Mouse (Mus musculus) heart, embryonic 14.5 days (tissue): ENCODE measurements at regions not wholly inside any gene's neighbourhood (a gene's known extent, or its start where the extent isn't known, plus 50 kb on each side); places are given as distances from the start of the nearest gene placed in this dataset.

ENCODE experiments used
- ATAC-seq: fragments of 200-750 bp; cut with Nextera tagmentation; 2 replicates; pipeline ENCODE4 v1.8.0; 2017; ENCODE audit warnings: low read depth, moderate TSS enrichment; ENCODE audit not compliant: insufficient number of reproducible peaks, insufficient read depth, low FRiP score
- H3K27ac ChIP-seq, 2 experiments: fragments of 200-500 bp in 1 of 2; fragments of 300-500 bp in 1 of 2; sonication (generic) in 1 of 2; replicated peaks in 1 of 2; 2 replicates each; pipeline ENCODE4 v1.5.1; 2012 to 2014; ENCODE audit warnings: low read depth in 2 of 2, low read length in 2 of 2, control low read depth in 1 of 2, mild to moderate bottlenecking in 1 of 2, mixed read lengths in 1 of 2; ENCODE audit not compliant: control insufficient read depth in 1 of 2, insufficient read depth in 1 of 2
- H3K27me3 ChIP-seq: fragments of 300-500 bp; sonication (generic); 2 replicates; pipeline ENCODE4 v1.6.1; 2014; ENCODE audit warnings: mild to moderate bottlenecking, low read length, control low read depth; ENCODE audit not compliant: control insufficient read depth, insufficient read depth
- H3K36me3 ChIP-seq: fragments of 300-500 bp; sonication (generic); 2 replicates; pipeline ENCODE4 v1.6.1; 2014; ENCODE audit warnings: mild to moderate bottlenecking, control low read depth, low read length, mixed read lengths; ENCODE audit not compliant: control insufficient read depth, insufficient read depth
- H3K4me1 ChIP-seq, 2 experiments: fragments of 200-500 bp in 1 of 2; fragments of 300-500 bp in 1 of 2; sonication (generic) in 1 of 2; 2 replicates each; pipeline ENCODE4 v1.6.1; 2012 to 2014; ENCODE audit warnings: low read length in 2 of 2, control low read depth in 1 of 2, mixed read lengths in 1 of 2; ENCODE audit not compliant: control insufficient read depth in 2 of 2, insufficient read depth in 2 of 2
- H3K4me2 ChIP-seq: fragments of 300-500 bp; sonication (generic); 2 replicates; pipeline ENCODE4 v1.6.1; 2014; ENCODE audit warnings: mild to moderate bottlenecking, low read length
- H3K4me3 ChIP-seq, 2 experiments: fragments of 200-500 bp in 1 of 2; fragments of 300-500 bp in 1 of 2; sonication (generic) in 1 of 2; 2 replicates each; pipeline ENCODE4 v1.5.1; 2012 to 2014; ENCODE audit warnings: low read length in 2 of 2, mild to moderate bottlenecking in 2 of 2, control low read depth in 1 of 2, low read depth in 1 of 2, moderate library complexity in 1 of 2; ENCODE audit not compliant: control insufficient read depth in 1 of 2, insufficient read depth in 1 of 2
- H3K9ac ChIP-seq: fragments of 300-500 bp; sonication (generic); 2 replicates; pipeline ENCODE4 v1.6.1; 2014; ENCODE audit warnings: mild to moderate bottlenecking, low read length
- H3K9me3 ChIP-seq: fragments of 300-500 bp; sonication (generic); 2 replicates; pipeline ENCODE4 v1.6.1; 2016; ENCODE audit warnings: low read length, control low read depth; ENCODE audit not compliant: control insufficient read depth
- WGBS: fragments of 180-500 bp; shearing (Covaris S2); extraction: QIAGEN DNeasy Blood & Tissue Kit; methylation state at CpG from one replicate; pipeline ENCODE4 v1.1.7; 2014; 5-methylcytosine and 5-hydroxymethylcytosine counted together

DNA sequence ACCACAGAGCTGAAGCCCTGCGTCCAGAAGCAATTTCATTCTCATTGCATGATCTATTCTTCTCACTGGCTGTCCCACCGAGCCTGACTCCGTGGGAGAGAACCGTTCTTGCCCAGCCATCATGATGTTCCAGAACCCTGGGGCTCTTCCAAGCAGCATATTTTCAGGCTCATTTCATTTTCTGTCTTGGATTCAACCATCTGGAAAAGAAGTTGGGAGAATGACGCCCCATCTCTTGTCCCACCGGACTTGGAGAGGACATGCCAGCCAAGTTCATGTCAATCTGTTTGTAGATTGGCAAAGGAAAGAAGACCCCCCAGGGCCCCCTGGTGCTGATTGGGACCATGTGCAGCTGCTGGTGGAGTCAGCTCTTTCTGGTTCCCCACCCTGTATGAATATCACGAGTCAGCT, 1400.5 kb upstream of the Lrrc6 start:
- Histone ChIP-seq H3K27me3 (no peaks in the 10 kb centered on the region), H3K9ac (no peak overlapping the region), H3K9me3 (no peaks in the 10 kb centered on the region), H3K36me3 (no peaks in the 10 kb centered on the region), H3K4me3 (no peak overlapping the region), H3K27ac (no peak overlapping the region), H3K4me2 (no peak overlapping the region), H3K4me1 (no peaks in the 10 kb centered on the region)
- WGBS, result 84% methylated on average over 7 of the region's 7 CpGs
- ATAC-seq, result no peak

DNA sequence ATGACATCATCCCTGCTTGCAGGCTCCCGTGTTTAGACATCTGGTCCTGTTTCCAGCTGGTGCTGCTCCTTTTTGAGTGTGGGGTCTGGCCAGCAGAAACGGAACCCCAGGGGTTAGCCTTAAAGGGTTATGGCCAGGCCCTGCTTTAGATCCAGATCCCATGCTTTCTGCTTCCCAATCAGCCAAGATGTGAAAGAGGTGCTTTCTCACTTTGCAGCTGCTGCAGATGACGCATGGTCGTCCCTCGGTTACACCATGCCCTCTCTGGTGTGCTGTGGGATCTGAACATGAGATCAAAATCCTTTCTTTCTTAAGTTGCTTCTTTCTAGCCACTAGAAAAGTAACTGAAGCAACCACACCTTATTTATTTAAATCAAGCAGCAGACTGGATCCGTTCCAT, 1399.1 kb upstream of the Lrrc6 start:
- Histone ChIP-seq H3K9me3 (no peaks in the 10 kb centered on the region), H3K36me3 (no peaks in the 10 kb centered on the region), H3K4me3 (no peak overlapping the region), H3K9ac (no peak overlapping the region), H3K27ac (no peak overlapping the region), H3K27me3 (no peaks in the 10 kb centered on the region), H3K4me1 (no peaks in the 10 kb centered on the region), H3K4me2 (no peak overlapping the region)
- ATAC-seq, result no peak
- WGBS, result 76% methylated on average over 6 of the region's 6 CpGs

DNA sequence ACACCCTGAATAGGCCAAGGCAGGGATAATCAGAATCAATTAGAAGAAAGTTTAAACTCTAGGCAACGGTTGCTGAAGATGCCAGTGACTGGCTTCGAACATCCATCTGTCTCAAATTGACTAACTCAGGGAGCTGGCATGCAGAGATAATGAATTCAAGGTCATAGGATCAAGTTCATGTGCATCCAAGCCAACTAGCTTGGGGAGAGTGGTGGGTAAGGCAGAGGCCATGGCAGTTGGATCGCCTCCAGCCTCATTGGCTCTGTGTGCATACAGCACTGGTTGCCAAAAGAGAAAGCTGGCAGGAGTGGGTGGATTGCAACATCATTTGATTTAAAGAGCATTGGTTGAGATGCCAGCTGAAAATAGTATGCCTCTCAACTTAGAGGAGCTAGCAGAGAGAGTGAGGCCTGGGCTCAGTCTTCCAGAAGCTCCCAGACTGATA, 1398.3 kb upstream of the Lrrc6 start:
- WGBS, result 81% methylated on average over 3 of the region's 3 CpGs
- Histone ChIP-seq H3K36me3 (no peaks in the 10 kb centered on the region), H3K27ac (no peak overlapping the region), H3K4me2 (no peak overlapping the region), H3K9ac (no peak overlapping the region), H3K4me1 (no peaks in the 10 kb centered on the region), H3K27me3 (no peaks in the 10 kb centered on the region), H3K9me3 (no peaks in the 10 kb centered on the region), H3K4me3 (no peak overlapping the region)
- ATAC-seq, result no peak

DNA sequence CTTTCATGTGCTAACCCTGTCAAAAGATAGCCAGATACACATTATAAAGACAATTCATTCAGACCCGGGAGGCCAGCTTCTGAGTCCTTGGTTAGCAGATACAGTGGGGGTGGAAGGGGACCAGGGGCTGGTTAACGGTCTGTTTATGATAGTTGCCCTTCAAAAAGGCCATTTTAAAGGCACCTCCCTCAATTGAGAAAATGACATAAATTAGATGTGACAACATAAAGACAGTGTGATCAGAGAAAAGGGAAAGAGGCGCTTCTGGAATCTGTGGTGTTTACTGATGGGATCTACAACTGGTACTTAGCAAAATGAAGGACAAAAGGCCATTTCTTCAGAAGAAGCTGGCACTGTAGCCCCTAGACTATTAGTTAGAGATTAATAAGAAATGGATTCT, 1391.4 kb upstream of the Lrrc6 start:
- no peaks in the 10 kb centered on the region for H3K27me3 ChIP-seq
- no peak for ATAC-seq

DNA sequence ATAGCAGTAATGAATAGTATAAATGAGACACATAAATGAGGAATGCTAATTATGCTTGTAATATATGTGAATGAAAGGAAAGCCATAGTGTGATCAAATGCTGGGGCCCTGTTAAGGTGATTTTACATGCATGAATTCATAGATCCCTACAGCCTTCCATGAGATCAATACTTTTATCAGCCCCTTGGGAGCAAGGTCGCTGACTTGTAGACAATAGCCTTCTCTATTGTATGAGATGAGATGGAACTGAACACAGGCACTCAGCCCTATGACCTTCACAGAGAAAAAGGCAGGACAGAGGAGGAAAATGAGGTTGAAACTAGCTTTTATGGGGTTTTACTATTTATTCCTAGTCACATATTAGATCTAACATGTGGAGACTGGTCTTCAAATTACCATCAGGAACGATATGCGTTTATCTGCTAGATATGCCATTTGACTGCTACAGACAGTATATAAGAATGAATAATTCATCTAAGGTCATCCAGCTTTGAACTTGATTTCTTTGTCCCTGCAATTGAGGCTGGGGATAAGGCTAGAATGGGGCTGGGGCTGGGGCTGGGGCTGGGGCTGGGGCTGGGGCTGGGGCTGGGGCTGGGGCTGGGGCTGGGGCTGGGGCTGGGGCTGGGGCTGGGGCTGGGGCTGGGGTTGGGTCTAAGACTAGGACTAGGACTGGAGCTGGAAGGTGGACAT, 1390.0 kb upstream of the Lrrc6 start:
- Histone ChIP-seq H3K4me3 (no peak overlapping the region), H3K9me3 (no peaks in the 10 kb centered on the region), H3K27me3 (no peaks in the 10 kb centered on the region), H3K36me3 (no peaks in the 10 kb centered on the region), H3K27ac (no peak overlapping the region), H3K9ac (no peak overlapping the region), H3K4me1 (no peaks in the 10 kb centered on the region), H3K4me2 (no peak overlapping the region)
- ATAC-seq, result no peak
- WGBS, result 74% methylated on average over 3 of the region's 3 CpGs

More for the DNA sequence above, 1391.4 kb upstream of the Lrrc6 start:
- H3K27ac ChIP-seq, result no peak overlapping the region
- no peaks in the 10 kb centered on the region for H3K9me3 ChIP-seq
- H3K4me2 ChIP-seq, result no peak overlapping the region
- no peak overlapping the region for H3K9ac ChIP-seq
- H3K4me3 ChIP-seq, result no peak overlapping the region
- H3K36me3 ChIP-seq, result no peaks in the 10 kb centered on the region
- WGBS, result 74% methylated on average over 3 of the region's 3 CpGs
- H3K4me1 ChIP-seq, result no peaks in the 10 kb centered on the region

DNA sequence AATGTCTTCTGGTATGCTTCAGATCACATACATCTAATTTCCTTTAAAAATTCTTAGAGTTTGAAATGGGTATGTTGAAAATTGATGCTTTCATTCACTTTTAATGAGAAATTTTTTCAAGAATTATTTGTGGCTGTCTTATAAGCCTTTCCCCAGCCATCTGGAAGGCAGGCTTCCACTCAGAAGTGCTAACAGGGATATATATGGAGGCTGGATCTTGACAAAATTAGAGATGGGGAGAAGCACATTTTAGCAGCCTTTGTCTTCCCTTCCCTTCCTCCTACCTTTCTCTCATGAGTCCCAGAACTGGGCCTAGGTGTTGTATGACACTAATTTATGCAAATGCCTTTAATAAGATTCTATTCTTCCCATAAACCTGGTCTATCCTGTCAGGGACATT, 1387.8 kb upstream of the Lrrc6 start:
- Histone ChIP-seq H3K4me1 (no peaks in the 10 kb centered on the region), H3K4me2 (no peak overlapping the region), H3K36me3 (no peaks in the 10 kb centered on the region), H3K27me3 (no peaks in the 10 kb centered on the region), H3K27ac (no peak overlapping the region), H3K9me3 (no peaks in the 10 kb centered on the region), H3K9ac (no peak overlapping the region), H3K4me3 (no peak overlapping the region)
- ATAC-seq, result no peak

DNA sequence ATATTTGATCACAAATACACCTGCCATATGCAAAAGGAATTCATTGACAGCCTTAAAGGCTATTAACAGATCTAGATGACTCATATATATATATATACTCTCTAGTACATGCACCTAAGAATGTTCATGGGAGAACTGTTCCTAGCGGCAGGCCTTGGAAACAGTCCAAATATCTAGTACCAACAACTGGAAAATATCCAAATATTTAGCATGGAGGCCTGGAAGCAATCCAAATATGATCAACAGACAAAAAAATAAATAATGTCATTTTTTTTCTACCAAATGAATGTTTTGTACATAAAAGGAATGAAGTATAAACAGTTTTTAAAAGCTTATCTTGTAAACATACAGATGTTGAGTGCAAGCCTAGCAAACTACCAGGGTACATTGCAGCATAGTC, 1354.6 kb upstream of the Lrrc6 start:
- Histone ChIP-seq H3K9me3 (no peaks in the 10 kb centered on the region), H3K36me3 (no peaks in the 10 kb centered on the region), H3K9ac (no peak overlapping the region), H3K4me3 (no peak overlapping the region), H3K27me3 (no peaks in the 10 kb centered on the region), H3K27ac (no peak overlapping the region), H3K4me2 (no peak overlapping the region), H3K4me1 (no peaks in the 10 kb centered on the region)
- 18% methylated on average over 1 of the region's 1 CpGs for WGBS
- no peak for ATAC-seq

DNA sequence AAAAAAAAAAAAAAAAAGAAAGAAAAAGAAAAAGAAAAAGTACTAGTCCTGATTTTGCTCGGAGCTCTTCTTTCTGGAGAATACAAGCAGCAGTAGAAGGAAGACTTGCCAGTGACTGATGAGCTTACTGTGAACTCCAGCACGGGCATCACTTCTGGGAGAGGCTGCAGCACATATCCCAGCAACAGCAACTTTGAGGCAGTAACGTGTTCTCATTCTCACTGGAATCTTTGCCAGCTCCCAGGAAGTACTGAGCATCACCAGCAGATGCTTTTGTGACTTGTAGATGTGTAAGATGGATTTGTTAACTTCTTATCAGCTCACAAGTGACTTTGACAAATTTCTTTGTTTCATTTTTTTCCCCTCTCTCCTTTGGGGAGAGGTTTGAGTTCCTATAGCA, 1349.4 kb upstream of the Lrrc6 start:
- WGBS, result 56% methylated on average over 3 of the region's 3 CpGs
- ATAC-seq, result no peak
- Histone ChIP-seq H3K27ac (no peak overlapping the region), H3K4me1 (no peaks in the 10 kb centered on the region), H3K4me2 (no peak overlapping the region), H3K9ac (no peak overlapping the region), H3K36me3 (no peaks in the 10 kb centered on the region), H3K4me3 (no peak overlapping the region), H3K9me3 (no peaks in the 10 kb centered on the region), H3K27me3 (no peaks in the 10 kb centered on the region)
